Mouse (Mus musculus) megakaryocyte, embryonic 14.5 days (primary cell): ENCODE measurements around the gene Mex3a.

Experiments
- FLI1 ChIP-seq: IDR thresholded peaks from 2 replicates; pipeline ENCODE4 v1.6.1; 2012; ENCODE audit warnings: low read length, inconsistent platforms, mixed read lengths
- GATA1 ChIP-seq: IDR thresholded peaks from 3 replicates; pipeline ENCODE4 v1.6.1; 2012; ENCODE audit warnings: mixed read lengths, low read length, inconsistent platforms, borderline replicate concordance

- TF ChIP-seq GATA1 (no peak), FLI1 (no peak)
Measured at GRCm38 (mm10) chr3:88543651-88544410, 11.6 kb downstream of the Mex3a start.
